Mouse (Mus musculus) urinary bladder, adult 18-20 months (tissue): ENCODE data around the gene Lhb.
"Not testable (repeated sequence)": the region's sequence is repeated elsewhere in the genome, so short reads cannot be mapped to it uniquely, and the experiment has no call there.

ENCODE experiments used
- DNase-seq, 2 experiments: peaks; one replicate each; pipeline ENCODE4 v3.0.0; 2022; ENCODE audit warnings: low spot score in 2 of 2, mixed read lengths in 2 of 2

The Lhb gene

GRCm38 (mm10) chr7:45420615-45420919, at the start of gene Lhb:
Lhb (plus strand) TSS chr7:45420820.
- DNase-seq: no peak

DNA sequence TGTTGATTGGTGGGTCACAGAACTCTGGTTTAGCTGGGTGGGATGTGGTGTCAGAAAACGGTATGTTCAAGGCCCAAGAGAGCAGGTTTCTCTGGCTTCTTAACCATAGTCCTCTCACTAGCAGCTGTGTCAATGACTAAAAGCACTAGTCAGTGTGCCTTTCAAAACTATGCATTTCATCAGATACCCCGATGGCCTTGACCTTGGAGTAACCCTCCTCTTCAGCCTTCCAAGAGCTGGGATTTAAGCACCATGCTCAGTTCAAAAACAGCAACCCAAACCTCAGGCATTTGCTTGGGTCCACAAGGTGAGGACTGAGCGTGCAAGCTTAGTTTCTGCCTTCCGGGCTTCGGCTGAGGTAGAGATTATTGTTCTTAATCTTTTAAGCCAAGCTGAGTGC, 48.2 kb upstream of the Lhb start:
- DNase-seq: no peak

- DNase-seq: no peak
These were observed 46.0 kb upstream of the Lhb start for GRCm38 (mm10) chr7:45374620-45375019.

GRCm38 (mm10) chr7:45376057-45376456, 44.6 kb upstream of the Lhb start:
- DNase-seq: no peak

- DNase-seq: no peak
These were observed 34.5 kb upstream of the Lhb start for GRCm38 (mm10) chr7:45386077-45386476.

DNA sequence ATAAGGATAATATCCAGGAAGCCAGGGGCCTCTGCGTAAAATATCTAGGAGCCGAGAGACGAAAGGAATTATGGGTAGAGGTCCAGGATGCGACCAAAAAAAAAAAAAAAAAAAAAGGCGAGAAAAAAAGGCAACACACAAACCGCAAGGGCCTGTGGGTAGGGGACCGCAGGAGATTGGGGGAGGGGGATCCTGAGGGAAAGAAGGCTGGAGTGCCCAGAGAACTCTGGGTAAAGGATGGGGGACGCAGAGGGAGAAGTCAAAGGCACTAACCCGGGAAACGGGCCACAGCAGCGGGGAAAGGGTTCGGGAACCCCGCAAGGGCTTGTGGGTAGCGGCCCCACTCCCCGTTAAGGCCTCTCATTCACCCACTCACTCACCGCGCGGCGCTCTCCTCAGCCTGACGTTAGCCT, 25.5 kb upstream of the Lhb start:
- no peak for DNase-seq

DNA sequence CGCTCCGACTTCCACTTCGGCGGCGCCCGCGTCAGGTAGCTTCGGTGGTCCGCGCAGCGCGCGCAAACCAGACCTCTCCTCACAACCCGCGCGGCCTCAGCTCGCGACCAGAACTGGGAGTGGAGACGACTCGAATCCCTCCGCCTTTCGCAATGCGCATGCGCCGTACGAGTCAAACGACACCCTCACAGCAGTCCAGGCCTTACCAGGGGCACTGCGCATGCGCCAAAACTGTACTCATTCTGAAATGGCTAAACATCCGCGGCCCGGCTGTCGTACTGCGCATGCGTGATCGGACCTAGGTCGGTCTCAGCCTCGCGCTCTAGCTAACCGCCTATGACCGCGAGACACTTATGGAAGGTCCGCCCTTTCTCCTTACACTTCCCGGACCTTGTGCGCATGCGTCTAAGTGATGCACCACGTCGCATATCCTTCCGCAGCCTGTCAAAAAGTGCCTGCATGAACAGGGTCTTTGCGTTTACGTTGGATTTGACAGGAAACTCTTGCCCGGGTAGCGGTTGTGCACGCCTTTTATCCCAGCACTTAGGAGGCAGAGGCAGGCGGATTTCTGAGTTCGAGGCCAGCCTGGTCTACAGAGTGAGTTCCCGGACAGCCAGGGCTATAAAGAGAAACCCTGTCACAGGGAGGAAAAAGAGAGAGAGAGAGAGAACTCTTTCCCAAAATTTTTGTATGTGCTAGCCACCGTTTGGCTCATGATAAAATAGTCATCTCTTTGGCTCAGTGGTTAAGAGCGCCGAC, 24.9 kb upstream of the Lhb start, which contains the start of gene Snrnp70:
Gene Snrnp70, minus strand, starts transcription at position 165 of the 759 bp plus-strand sequence.
- DNase-seq: peak; percentile 92 to 100

DNA sequence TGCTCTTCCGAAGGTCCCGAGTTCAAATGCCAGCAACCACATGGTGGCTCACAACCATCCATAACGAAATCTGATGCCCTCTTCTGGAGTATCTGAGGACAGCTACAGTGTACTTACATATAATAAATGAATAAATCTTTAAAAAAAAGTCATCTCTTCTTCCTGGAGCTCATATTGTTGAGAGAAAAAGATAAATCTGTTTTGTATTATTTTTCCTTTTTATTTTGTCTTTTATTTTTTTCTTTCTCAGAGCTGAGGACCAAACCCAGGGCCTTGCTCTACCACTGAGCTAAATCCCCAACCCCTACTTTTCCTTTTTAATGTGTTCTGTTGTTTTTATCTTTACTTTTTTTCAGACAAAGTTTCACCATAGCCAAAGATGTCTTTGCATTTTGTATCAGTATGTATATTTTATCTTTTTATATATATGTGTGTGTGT, 24.3 kb upstream of the Lhb start:
- not testable (repeated sequence) for DNase-seq

DNA sequence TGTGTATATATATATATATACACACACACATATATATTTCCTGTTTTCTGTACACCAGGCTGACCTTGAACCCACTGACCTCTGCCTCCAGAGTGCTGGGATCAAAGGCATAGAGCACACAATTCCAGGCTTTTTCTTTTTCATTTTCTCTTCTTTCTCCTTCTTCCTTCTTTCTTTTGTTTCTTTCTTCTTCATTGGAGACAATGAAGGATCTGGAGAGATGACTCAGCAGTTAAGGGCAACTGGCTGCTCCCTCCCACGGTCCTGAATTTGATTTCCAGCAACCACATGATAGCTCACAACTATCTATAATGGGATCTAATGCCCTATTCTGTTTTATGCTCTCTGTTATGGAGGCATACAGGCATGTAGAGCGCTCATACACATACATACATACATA, 23.8 kb upstream of the Lhb start:
- DNase-seq: no peak

- no peak for DNase-seq
These were observed 19.0 kb upstream of the Lhb start for GRCm38 (mm10) chr7:45401521-45402085.

DNA sequence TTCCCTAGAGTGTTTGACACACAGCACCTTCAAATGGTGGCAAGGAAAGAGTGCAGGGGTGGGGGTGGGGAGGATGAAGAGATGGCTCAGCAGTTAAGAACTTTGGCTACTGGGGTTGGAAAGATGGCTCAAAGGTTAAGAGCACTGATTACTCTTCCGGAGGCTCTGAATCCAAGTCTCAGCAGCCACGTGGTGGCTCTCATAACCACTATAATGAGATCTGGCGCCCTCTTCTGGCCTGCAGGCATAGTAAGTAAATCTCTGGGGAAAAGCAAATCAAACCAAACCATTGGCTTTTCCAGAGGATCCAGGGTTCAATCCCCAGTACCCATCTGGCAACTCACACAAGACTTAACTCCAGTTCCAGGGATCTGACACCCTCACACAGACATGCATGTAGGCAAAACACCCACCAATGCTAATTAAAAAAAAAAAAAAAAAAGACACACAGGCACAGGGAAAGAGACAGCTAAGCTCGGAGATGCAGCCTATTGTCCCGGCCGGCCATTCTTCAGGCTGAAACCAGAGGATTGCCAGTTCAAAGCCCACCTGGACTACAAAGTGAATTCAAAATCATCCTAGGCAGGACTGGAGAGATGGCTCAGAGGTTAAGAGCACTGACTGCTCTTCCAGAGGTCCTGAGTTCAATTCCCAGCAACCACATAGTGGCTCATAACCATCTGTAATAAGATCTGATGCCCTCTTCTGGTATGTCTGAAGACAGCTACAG, 16.9 kb upstream of the Lhb start:
- peak in 1 of 2 experiments; percentile 38 for DNase-seq

DNA sequence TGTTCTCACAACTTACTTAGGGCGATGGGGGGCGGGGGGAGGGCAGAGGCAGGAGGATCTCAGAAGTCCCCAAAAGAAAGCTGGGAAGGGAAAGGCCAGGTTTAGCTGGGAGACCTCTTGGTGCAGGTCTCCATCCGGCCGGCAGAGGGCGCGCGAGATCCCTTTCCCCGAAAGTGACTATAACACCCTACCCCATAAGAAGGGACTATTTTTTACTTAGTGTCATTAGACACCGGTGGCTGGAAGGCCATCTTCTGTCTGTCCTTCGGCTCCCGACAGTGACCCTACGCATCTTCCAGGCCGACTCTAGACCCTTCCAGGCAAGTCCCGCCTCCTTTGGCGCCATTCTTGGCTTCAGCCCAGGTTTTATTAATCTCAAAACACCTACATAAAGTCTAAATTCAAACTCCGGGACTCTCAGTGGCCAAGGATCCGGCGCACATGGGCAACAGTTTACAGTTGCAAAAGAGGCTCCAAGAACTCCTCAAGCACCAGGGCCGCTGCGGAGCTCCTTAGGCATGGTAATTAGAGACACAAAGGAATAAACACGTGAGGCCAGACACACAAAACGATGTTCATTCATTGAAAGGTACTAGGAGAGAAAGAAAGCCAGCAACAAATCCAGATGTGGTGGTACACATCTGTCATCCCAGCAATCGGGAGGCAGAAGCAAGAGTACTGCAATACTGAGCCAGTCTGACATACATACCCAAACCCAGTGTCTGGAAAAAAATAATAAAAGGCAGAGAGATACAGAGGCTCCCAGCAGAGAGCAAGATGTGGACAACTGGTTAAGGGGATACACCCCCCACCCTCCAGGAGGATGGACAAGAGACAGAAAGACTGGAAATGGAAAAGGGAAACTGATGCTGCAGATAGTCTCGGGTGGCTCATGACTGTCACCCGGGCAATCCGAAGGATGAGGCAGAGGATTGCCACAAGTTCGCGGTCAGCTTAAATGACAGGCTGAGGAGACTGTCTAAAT, 15.2 kb upstream of the Lhb start, which contains the start of gene Kcna7:
Gene Kcna7, plus strand, starts transcription at position 563 of the 985 bp plus-strand sequence.
- peak; percentile 49 to 76 for DNase-seq

- peak in 1 of 2 experiments; percentile 36 for DNase-seq
These were observed 14.2 kb upstream of the Lhb start for GRCm38 (mm10) chr7:45406157-45407156.

DNA sequence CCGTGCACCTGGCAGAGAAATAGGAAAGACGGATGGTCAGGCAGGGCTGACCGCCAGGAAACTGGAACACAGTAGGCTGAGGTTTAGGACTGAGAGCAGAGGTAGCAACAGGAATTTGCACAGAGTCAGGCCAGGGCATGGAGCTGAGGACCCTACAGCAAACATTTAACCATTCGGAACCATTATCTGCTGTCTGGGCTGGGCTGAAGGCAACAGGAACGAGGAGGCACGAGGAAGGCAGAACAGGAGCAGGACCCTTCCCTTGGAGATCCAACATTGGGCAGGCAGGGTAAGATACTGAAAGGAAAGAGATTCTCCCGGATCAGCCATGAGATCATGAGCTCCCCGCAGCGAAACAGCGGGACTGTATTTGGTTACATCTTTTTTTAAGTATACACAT, 12.8 kb upstream of the Lhb start:
- DNase-seq: no peak

DNA sequence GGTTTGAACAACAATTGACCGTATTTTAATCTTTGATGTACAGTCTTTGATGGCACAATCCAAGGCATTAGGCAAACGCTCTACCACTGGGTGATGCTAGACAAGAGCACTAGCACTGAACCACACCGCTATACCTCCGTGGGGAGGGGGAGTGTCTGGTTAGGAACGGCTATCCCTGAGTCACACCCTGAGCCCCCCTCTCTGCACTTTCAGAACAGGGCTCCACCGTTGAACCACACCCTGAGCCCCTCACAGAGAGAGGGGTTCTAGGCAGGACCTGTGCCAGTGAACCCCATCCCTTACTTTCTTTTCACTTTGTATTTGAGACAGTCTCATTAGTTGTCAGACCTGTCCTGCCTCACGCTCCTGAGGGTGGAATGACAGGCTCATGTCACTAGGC, 12.3 kb upstream of the Lhb start:
- DNase-seq: no peak

GRCm38 (mm10) chr7:45408949-45409348, 11.7 kb upstream of the Lhb start:
- no peak for DNase-seq

GRCm38 (mm10) chr7:45409497-45410163, 11.0 kb upstream of the Lhb start:
- no peak for DNase-seq

DNA sequence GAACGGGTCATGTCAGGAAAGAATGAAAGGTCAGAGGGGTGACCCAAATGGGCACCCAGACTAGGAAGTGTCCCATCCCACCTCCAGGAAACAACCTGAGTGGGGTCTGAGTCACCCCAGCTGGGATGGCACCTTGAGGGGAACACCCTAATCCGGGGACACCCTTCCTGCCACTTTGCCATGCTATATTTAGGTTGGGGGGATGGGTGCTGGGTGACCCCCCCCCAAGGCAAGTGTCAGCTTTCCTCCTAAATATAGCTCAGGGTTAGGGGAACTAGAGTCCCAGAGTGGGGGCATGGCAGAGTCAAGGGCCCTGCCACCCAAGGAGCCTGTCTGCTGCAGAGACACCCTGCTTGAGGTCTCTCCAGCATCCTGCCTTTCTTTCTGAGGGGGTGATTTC, 8.2 kb upstream of the Lhb start:
- DNase-seq: no peak

DNA sequence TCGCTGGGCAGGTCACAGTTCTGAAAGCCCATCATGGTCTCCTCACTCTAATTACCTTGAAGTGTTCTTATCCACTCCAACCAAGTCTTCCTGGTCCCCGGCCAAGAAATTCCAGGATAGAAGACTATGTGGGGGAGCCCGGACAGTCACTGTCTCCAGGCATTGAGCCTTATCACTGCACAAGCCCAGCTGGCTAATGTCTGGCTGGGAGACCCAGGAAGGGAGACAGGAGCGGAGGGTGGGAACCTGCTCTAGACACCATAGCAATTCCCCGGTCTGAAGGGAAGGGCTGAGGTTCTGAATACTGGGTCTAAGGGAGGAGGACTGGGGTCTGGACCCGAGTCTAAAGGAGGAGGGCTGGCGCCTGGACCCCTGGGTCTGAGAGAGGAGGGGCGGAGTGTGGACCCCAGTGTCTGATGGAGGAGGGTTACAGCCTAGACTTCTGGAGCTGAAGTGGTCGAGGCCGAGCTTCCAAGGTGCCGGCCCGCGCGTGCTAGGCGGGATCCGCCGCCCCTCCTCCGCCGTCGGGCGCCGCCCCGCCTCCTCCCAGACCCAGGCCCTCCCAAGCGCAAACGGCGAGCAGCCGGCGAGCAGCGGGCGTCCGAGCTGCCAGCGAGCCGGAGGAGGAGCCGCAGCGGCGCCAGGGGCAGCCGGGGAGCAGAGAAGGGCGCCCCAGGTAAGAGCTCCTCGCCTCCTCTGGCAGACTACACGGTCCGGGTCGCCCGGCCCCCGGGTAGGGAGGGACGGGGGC, 7.3 kb upstream of the Lhb start, which contains the start of gene Ntf5:
Gene Ntf5, plus strand, starts transcription at position 583 of the 751 bp plus-strand sequence.
- DNase-seq: no peak
